Mouse (Mus musculus) neutrophil, adult 65 days (primary cell): ENCODE data around the gene Neu3. TPM values are rescaled to one million over a fixed set of nuclear protein-coding genes. Genes with fewer than 3 reads are reported as not detected.

Experiments used
- total RNA-seq: library from RNA; stranded (reverse); gene quantifications from 2 replicates; pipeline ENCODE4 v1.2.4, GENCODE M21; 2023

Gene Neu3
- 0.61 and 0.63 TPM in 2 replicates for total RNA-seq

GRCm38 (mm10) chr7:99828083-99828570 is at the start of gene Neu3:
Gene Neu3, minus strand, starts transcription at chr7:99828417.

GRCm38 (mm10) chr7:99863362-99863761 is 35.1 kb upstream of the Neu3 start, which contains the start of gene Spcs2:
Gene Spcs2, minus strand, starts transcription at chr7:99863462.

GRCm38 (mm10) chr7:99858813-99859585 is 30.8 kb upstream of the Neu3 start, which contains the start of gene Xrra1:
Gene Xrra1, plus strand, starts transcription at chr7:99859116.

GRCm38 (mm10) chr7:99763207-99763606 is 65.0 kb downstream of the Neu3 start, which contains the start of gene Olfr521:
Gene Olfr521, plus strand, starts transcription at chr7:99763507.

Other genes starting within 250 kb of the Neu3 start
- not detected in 2 replicates for gene Tpbgl, start 201.3 kb downstream of the Neu3 start, total RNA-seq
- not detected in 2 replicates for gene Slco2b1, start 117.1 kb downstream of the Neu3 start, total RNA-seq
- gene Olfr520, start 98.1 kb downstream of the Neu3 start, total RNA-seq: not detected in 2 replicates
- gene Olfr521, start 64.9 kb downstream of the Neu3 start, total RNA-seq: not detected in 2 replicates
- gene Xrra1, start 30.7 kb upstream of the Neu3 start, total RNA-seq: 0.25 TPM in 1 of 2 replicates, not detected in the other
- gene Spcs2, start 35.0 kb upstream of the Neu3 start, total RNA-seq: 80.2 and 81.0 TPM in 2 replicates
- 26.5 and 41.6 TPM in 2 replicates for gene Rnf169, start 152.0 kb upstream of the Neu3 start, total RNA-seq
- gene Chrdl2, start 177.8 kb upstream of the Neu3 start, total RNA-seq: not detected in 2 replicates